Mouse (Mus musculus) right cerebral cortex, postnatal 25 days (tissue): ENCODE data around the gene Prpsap2.
"Not testable (repeated sequence)": the region's sequence is repeated elsewhere in the genome, so short reads cannot be mapped to it uniquely, and the experiment has no call there.

Source experiments
- DNase-seq: peaks from one replicate; pipeline ENCODE4 v3.0.0; 2022

Gene Prpsap2

GRCm38 (mm10) chr11:61761584-61762407 lies at the start of gene Prpsap2:
Prpsap2 (minus strand) TSS chr11:61762088.
- peak; percentile 95 for DNase-seq

DNA sequence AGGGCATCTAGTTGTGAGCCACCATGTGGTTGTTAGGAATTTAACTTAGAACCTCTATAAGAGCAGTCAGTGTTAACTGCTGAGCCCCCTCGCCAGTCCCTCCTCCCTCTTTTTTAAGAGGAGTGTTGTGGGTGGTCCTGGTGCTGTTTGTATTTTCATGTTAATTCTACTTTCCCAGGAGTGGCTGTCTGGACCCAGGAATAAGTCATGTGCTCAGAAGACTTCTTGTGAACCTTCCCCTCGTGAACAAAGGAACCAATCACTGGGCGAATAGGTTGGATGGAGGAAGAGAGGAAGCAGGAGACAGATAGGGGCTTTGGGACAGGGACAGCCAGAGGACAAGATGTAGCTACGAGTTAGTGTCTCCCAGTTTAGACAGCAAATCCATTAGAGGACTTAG lies 47.9 kb upstream of the Prpsap2 start:
- no peak for DNase-seq

- DNase-seq, result no peak
Measured at GRCm38 (mm10) chr11:61808551-61809117, 46.7 kb upstream of the Prpsap2 start.

GRCm38 (mm10) chr11:61793441-61793840 lies 31.6 kb upstream of the Prpsap2 start:
- DNase-seq, result no peak

DNA sequence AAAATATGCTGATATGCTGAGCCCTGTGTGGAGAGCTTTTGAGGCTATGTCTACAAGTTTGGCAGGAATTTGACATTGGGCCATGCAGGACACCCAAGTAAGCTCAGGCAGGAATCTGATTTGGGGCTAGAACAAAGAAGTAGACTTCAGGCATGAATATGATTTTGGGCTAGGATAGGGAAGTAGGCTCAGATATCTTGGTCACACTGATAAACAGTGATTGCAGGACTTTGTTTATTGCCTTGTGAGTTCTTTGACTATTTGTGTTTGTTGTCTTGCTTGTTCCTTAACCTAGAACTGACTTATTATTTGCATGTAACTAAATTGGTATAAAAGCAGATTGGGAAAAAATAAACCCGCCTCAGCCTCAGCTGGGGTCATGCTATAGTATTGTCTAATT lies 26.7 kb upstream of the Prpsap2 start:
- no peak for DNase-seq

DNA sequence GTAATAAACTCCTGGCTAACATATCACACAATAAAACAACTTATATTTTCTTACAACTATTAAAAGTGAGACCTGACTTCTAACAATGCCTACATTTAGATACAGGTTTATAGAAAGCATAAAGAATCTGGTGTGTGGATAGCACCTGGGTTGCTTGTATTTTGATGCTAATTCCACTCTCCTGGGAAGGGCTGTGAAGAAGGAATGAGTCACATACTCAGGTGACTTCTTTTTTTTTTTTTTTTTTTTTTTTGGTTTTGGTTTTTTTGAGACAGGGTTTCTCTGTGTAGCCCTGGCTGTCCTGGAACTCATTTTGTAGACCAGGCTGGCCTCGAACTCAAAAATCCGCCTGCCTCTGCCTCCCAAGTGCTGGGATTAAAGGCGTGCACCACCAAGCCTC lies 20.6 kb upstream of the Prpsap2 start:
- DNase-seq, result not testable (repeated sequence)

DNA sequence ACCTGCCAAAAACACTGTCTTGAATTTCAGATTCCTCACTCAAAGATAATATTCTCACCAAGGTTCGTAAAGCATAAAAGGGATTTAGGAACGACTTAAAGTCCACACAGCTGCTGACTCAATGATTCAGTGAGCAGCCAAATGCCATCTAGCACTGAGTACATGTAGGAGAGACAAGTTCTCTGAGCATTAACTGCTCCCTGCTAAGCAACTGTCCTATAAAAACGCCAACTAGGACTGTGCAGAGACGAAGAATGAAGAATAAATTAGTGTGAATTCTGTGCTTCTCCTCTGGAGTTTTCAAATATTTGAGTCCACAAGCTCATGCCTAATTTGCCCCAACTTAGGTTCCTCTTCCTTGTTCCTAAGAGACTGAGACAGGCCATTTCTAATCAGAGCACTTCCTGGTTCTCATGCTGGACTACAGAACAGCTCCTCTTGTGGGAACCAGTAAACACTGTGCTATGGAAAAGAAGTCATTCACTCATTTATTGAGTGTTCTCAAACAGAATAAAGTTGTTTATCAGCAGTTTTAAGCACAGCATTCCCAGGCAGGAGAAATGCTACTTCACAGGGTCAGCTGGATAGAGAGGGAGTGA lies 12.8 kb upstream of the Prpsap2 start:
- no peak for DNase-seq

GRCm38 (mm10) chr11:61760518-61760917 lies 1.4 kb downstream of the Prpsap2 start:
- DNase-seq, result peak; percentile 15

- DNase-seq, result no peak
Measured at GRCm38 (mm10) chr11:61757151-61757550, 4.7 kb downstream of the Prpsap2 start.

DNA sequence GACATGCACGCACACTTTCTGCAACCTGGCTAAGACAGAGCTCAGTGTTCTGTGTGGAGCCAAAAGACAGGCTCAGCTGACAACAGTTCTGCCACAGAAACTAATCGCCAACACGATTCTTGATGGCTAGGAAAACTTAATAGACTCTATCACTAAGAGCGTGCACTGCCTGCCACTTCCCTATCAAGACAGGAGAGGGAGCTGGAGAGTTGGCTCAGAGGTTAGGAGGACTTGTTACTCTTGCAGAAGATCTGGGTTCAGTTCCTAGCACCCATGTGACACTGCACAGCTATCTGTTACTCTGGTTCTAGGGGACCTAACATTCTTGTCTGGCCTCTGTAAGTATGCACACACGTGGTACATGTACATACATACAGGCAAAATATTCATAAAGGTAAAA lies 10.3 kb downstream of the Prpsap2 start:
- DNase-seq, result no peak

DNA sequence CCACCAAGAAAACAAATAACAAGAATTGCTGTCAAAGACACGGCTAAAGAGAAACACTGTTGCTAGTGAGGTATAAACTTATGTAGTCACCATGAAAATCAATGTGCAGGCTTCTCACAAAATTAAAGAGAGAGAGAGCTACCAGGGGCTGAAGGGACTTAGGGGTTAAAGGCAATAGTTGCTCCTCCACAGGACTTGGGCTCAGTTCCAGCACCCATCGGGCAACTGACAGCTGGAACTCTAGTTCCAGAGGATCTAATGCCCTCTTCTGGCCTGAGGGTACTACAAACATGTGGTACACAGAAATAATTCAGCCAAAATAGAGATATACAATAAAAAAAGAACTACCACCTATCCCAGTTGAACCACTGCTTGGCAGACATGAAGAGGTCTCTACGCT lies 14.7 kb downstream of the Prpsap2 start:
- DNase-seq, result no peak

DNA sequence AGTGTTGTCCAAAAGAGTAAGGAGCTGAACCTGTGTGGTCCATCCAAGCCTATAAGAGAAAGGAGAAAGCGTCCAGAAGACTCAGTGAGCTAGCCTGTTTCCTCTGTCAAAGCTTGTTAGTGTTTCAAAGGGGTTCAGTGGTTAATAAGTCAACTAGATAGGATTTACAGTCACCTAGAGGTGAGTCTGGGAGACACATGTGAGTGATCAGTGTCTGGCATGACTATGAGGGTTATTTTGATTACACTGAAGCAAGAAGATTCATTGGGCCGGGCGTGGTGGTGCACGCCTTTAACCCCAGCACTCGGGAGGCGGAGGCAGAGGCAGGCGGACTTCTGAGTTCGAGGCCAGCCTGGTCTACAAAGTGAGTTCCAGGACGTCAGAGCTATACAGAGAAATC lies 16.1 kb downstream of the Prpsap2 start:
- no peak for DNase-seq

DNA sequence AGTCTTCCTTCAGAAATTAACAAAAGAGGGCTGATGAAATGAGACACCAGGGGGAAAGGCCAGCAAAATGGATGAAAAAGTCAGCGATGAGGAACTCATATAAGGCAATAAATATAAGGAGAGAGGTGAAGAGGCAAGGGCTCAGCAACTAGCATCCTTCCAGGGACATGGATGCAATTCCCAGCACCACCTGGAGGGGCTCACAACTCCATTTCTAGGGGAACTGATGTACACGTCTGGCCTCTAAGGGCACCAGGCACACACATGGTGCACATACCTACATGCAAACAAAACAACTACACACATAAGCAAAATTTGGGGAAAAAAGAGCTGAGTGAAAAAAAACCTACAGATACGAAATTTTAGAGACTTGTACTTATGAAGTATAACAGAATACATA lies 17.4 kb downstream of the Prpsap2 start:
- DNase-seq, result no peak

DNA sequence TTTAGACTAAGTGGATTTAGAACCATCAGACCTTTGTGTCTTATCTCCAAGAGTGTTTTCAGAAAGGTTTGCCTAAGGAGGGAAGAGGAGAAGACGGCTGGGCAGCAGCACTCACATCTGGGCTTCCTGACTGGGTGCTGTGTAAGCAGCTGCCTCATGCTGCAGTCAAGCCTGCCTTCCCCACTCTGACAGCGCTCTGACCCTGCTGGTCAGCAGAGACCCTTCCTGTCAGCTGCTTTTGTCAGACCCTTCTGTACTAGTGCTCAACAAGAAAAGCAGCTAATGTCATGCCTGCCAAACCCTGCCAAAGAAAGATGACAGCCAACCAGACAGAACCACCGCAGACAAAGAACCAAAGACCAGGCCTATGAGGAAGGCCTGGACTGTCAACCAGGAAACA lies 18.1 kb downstream of the Prpsap2 start:
- no peak for DNase-seq

DNA sequence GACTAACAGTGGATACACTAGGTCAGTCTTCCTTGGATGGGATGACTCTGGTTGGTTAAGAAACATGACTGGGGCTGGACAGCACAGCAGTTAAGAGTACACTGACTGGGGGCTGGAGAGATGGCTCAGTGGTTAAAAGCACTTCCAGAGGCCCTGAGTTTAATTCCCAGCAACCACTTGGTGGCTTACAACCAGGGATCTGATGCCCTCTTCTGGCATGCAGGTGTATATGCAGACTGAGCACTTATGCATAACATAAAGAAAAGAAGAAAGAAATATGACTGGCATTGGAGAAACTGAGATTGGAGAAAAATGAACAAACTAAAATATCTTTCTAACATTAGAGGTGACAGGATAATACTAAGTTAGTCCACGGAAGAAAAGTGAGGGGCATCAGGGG lies 21.4 kb downstream of the Prpsap2 start:
- DNase-seq, result no peak

GRCm38 (mm10) chr11:61737290-61737689 lies 24.6 kb downstream of the Prpsap2 start:
- no peak for DNase-seq

- DNase-seq, result no peak
Measured at GRCm38 (mm10) chr11:61732672-61733071, 29.2 kb downstream of the Prpsap2 start.

GRCm38 (mm10) chr11:61728037-61728436 lies 33.9 kb downstream of the Prpsap2 start:
- no peak for DNase-seq

DNA sequence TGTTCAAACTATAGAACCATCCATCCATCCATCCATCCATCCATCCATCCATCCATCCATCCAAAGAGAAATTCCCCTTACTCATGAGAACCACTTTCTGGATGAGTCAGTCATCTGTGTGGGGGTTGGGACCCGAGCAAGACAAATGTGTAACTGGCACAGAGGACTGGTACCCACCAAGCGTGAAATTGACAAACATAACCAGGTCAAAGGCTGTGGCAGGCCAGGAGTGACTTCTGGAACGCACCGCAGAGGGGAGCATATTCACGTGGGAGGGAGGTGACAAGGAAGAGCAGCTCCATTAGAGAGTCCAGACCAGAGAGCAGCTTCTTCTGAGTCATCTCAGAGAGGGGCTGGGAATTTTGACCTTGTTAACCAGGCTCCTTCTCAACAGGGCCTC lies 39.8 kb downstream of the Prpsap2 start:
- DNase-seq, result no peak

DNA sequence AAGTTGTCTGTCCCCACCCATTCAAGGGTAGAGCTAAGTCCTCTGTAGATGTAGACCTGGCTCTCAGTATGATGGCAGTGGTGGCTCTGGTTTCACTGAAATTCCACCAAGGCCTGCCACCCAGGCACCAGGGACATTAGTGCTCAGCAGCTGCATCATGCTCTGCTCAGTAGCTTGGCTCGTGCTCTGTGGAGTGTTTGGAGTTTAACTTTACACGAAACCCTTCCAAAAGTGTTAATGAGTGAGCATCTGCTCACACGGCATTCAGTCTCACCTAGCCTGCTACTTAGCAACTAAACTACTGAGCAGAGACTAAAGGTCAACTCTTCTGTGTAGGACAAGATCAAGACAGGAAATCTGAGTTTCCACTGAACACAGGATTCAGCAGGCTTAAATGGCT lies 41.3 kb downstream of the Prpsap2 start, which contains the start of gene Slc5a10:
Gene Slc5a10 (minus strand): TSS at position 191 of the 400 bp plus-strand sequence.
- DNase-seq, result no peak

- no peak for DNase-seq
Measured at GRCm38 (mm10) chr11:61719826-61720225, 42.1 kb downstream of the Prpsap2 start.

DNA sequence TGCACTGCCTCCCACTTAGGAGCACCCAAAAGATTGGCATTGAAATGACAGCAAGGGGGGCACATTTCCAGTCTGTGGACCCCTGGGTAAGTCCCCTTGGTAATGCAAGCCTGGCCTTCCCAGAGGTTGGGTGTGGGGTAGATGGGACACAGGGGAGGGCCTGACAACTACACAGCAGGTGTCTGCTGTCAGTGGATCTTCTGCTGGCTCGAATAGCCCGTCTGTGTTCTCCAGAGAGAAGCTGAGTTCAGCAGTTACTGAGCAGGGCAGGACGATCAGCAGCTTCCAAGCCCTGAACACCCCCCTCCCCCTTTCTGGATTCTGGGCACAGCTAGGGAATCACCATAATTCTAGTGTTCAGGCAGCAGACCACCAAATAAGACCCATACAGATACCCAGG lies 42.5 kb downstream of the Prpsap2 start:
- no peak for DNase-seq

- no peak for DNase-seq
Measured at GRCm38 (mm10) chr11:61717990-61718389, 43.9 kb downstream of the Prpsap2 start.

- DNase-seq, result no peak
Measured at GRCm38 (mm10) chr11:61715130-61715529, 46.8 kb downstream of the Prpsap2 start.
